Mouse (Mus musculus) heart, adult 2 months (tissue): ENCODE data around the gene Ehmt1.

Source experiments
- CTCF ChIP-seq: fragments of 200-600 bp; IDR thresholded peaks from 2 replicates; pipeline ENCODE4 v1.8.1; 2022; ENCODE audit warnings: antibody characterized with exemption, mild to moderate bottlenecking, moderate library complexity
- EP300 ChIP-seq: fragments of 200-500 bp; IDR thresholded peaks from 2 replicates; pipeline ENCODE4 v1.6.1; 2011; ENCODE audit warnings: low read depth, low read length, control low read depth; ENCODE audit not compliant: insufficient read depth

DNA sequence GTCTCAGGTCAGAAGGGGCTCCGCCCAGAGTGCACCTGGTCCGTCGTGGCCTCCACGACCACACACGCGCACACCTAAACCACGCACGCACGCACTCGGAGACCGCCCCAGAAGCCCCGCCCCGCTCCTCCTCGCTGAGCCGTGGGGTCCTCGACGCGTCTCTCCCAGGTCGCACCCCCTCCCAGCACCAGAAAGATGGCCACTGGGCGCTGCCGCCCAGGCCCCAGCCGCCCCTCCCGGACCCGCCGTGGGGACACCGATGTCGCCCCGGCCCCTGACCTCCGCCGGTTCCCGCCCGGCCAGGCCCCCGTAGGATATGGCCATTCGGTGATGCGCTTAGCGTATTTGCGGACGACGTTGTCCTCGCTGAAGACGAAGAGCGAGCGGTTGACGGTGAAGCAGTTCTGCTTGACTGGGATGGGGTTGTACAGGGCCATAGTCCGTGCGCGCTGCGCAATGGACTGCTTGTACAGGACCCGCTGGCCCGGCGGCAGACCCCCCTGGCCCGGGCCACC lies 156.9 kb downstream of the Ehmt1 start:
- TF ChIP-seq CTCF (no peak), EP300 (no peak)
